Mouse (Mus musculus) ES-E14 (cell line): ENCODE measurements around the gene Ets1. TPM values are rescaled to one million over a fixed set of nuclear protein-coding genes. Genes with fewer than 3 reads are reported as not detected.

Experiments used
- DNase-seq: peaks from one replicate; pipeline ENCODE4 v3.0.0-alpha.2; 2013; ENCODE audit warnings: low read depth, low spot score
- H3K27ac ChIP-seq: 2 replicates; pipeline ENCODE4 v1.5.1; 2012; ENCODE audit warnings: low read depth, mild to moderate bottlenecking, low read length, moderate library complexity, mixed read lengths; ENCODE audit not compliant: poor library complexity, insufficient read depth, severe bottlenecking
- H3K36me3 ChIP-seq: 2 replicates; pipeline ENCODE4 v1.6.1; 2012; ENCODE audit warnings: mild to moderate bottlenecking, low read length, moderate library complexity, mixed read lengths; ENCODE audit not compliant: control insufficient read depth, poor library complexity, insufficient read depth, severe bottlenecking
- H3K4me1 ChIP-seq, 2 experiments: fragments of 150-350 bp in 1 of 2; sonication (generic) in 1 of 2; 2 replicates each; pipeline ENCODE4 v1.6.1; 2012; ENCODE audit warnings: low read length in 2 of 2, mild to moderate bottlenecking in 1 of 2, mixed read lengths in 1 of 2; ENCODE audit not compliant: control insufficient read depth in 2 of 2, insufficient read depth in 2 of 2, poor library complexity in 1 of 2
- H3K4me3 ChIP-seq, 2 experiments: fragments of 150-350 bp in 1 of 2; sonication (generic) in 1 of 2; 2 replicates each; pipeline ENCODE4 v1.5.1; 2012; ENCODE audit warnings: low read length in 2 of 2, low read depth in 1 of 2, mild to moderate bottlenecking in 1 of 2, mixed read lengths in 1 of 2; ENCODE audit not compliant: insufficient read depth in 1 of 2, poor library complexity in 1 of 2, severe bottlenecking in 1 of 2
- H3K9ac ChIP-seq: 2 replicates; pipeline ENCODE4 v1.6.1; 2012; ENCODE audit warnings: low read depth, mild to moderate bottlenecking, low read length, mixed read lengths; ENCODE audit not compliant: poor library complexity, insufficient read depth, severe bottlenecking
- H3K9me3 ChIP-seq: fragments of 150-350 bp; sonication (generic); 2 replicates; pipeline ENCODE4 v1.6.1; 2012; ENCODE audit warnings: low read depth, mild to moderate bottlenecking, low read length; ENCODE audit not compliant: control insufficient read depth, insufficient read depth
- CHD2 ChIP-seq: IDR thresholded peaks from 2 replicates; pipeline ENCODE4 v1.6.1; 2014; ENCODE audit warnings: mild to moderate bottlenecking, low read depth, low read length, inconsistent platforms
- HCFC1 ChIP-seq: IDR thresholded peaks from 2 replicates; pipeline ENCODE4 v1.6.1; 2012; ENCODE audit warnings: low read length, inconsistent platforms, borderline replicate concordance; ENCODE audit not compliant: insufficient read depth
- MAFK ChIP-seq: IDR thresholded peaks from 2 replicates; pipeline ENCODE4 v1.6.1; 2014; ENCODE audit warnings: mild to moderate bottlenecking, low read depth, low read length, inconsistent platforms; ENCODE audit not compliant: insufficient read depth
- ZC3H11A ChIP-seq: IDR thresholded peaks from 2 replicates; pipeline ENCODE4 v1.6.1; 2012; ENCODE audit warnings: low read depth, mild to moderate bottlenecking, inconsistent platforms, low read length, borderline replicate concordance
- ZNF384 ChIP-seq: IDR thresholded peaks from 2 replicates; pipeline ENCODE4 v1.6.1; 2012; ENCODE audit warnings: low read depth, low read length, inconsistent platforms
- in situ Hi-C, 2 experiments: fragments of 600-800 bp; cut with MboI; formaldehyde crosslinking; loops; one replicate each; pipeline ENCODE4 v1.15.1; 2025; ENCODE audit warnings: low sequenced_read_pairs in 2 of 2, inconsistent platforms in 1 of 2; ENCODE audit not compliant: unreplicated experiment in 2 of 2
- total RNA-seq: library from RNA; depleted of rRNA; stranded (reverse); fragments of 300-350 nt; gene quantifications from 2 replicates; pipeline ENCODE4 v1.2.3, GENCODE M21; 2012

Gene Ets1
- total RNA-seq, 1 experiment: 20.9 TPM

DNA sequence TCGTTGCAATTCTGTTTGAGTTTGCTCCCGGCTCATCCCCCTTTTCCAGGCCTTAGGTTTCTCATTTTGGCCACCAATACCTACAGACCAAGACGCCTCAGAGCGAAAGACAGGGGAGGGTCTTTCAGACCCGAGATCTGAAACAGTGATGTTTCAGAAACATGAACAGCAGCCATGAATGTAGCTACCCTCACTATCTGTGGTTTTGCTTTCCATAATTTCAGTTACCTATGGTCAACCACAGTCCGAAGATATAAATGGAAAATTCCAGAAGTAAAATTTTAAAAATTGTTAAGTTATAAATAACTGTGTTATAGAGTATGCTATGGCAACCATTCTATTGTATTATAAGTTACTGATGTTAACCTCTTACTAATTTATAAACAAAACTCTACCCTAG, 20.6 kb upstream of the Ets1 start:
- Histone ChIP-seq H3K4me1 (no peaks in the 10 kb centered on the region), H3K4me3 (no peak overlapping the region), H3K9ac (no peak overlapping the region), H3K9me3 (no peaks in the 10 kb centered on the region), H3K36me3 (no peaks in the 10 kb centered on the region), H3K27ac (no peak overlapping the region)
- no peak for TF ChIP-seq ZC3H11A
- TF ChIP-seq HCFC1: no peak
- in situ Hi-C loops: no loop called here
- DNase-seq: no peak

DNA sequence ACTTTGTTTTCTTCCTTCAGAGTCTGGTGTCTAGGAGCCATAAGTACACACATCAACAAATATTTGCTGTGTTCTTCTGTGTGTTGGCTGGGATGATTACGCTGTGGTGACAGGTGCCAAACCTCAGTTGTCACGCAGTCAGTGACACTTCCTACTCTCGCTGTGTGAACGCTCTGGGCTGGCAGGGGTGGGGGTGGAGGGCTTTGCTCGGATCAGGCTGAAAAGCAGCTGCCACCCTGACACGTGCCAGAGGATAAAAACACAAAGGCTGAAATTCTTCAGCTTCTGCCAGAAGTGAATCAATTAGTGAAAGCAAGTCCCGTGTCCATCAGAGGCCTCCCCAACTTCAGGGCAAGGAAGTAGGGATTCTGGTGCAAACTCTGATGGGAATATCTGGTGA, 20.0 kb upstream of the Ets1 start:
- no peaks in the 10 kb centered on the region for H3K9me3 ChIP-seq
- no peaks in the 10 kb centered on the region for H3K36me3 ChIP-seq
- no peak overlapping the region for H3K27ac ChIP-seq
- no peak overlapping the region for H3K9ac ChIP-seq
- no peaks in the 10 kb centered on the region for H3K4me1 ChIP-seq
- no peak overlapping the region for H3K4me3 ChIP-seq
- in situ Hi-C loops: no loop called here
- no peak for DNase-seq
- TF ChIP-seq HCFC1 (no peak), ZC3H11A (no peak), MAFK (no peak), CHD2 (no peak), ZNF384 (no peak)

DNA sequence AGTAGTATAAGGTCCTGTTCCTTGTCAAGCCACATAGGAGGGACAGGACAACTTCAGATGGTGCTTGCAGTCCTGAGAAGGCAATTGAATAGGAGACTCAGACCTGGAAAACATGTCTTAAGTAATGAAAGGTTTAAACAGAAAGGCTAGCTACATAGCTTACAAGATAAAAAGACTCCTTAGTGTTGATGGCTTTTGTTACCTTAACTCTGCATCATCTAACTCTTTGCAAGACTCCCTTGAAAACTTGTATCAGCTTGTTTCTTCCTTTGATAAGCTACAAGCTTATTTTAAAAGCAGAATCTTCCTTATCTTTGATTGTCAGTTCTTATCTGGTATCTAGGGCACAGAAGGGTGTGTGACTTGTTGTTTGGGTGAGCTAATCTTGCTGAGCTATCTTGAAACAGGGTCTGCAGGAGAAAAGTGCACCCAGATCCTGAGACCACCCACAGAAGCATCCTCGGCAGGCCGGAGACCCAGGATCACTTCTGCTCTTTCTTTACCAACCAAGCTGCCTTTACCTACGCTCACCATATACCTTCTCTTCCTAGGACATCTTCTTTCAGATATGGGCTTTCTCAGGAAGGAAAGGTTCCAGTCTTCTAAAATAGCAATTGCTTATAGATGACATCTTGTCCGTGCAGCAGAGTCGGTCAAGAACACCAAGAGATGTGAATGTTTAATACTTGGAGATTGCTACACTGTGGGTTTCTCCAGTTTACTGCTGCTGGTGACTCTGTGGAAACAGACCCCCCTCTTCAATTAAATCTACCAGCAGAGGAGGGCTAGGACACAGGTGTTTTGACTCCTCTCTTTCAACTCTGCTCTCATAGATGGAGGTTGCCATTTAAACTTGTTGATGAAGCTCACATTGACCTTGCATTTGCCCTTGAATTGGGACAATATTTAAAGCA, 19.2 kb upstream of the Ets1 start:
- H3K4me3 ChIP-seq: no peak overlapping the region
- no peak for DNase-seq
- H3K9me3 ChIP-seq: no peaks in the 10 kb centered on the region
- TF ChIP-seq MAFK (no peak), ZNF384 (no peak), CHD2 (no peak), HCFC1 (no peak), ZC3H11A (no peak)
- in situ Hi-C loops: no loop called here
- H3K9ac ChIP-seq: no peak overlapping the region
- no peaks in the 10 kb centered on the region for H3K4me1 ChIP-seq
- H3K36me3 ChIP-seq: no peaks in the 10 kb centered on the region
- H3K27ac ChIP-seq: no peak overlapping the region

DNA sequence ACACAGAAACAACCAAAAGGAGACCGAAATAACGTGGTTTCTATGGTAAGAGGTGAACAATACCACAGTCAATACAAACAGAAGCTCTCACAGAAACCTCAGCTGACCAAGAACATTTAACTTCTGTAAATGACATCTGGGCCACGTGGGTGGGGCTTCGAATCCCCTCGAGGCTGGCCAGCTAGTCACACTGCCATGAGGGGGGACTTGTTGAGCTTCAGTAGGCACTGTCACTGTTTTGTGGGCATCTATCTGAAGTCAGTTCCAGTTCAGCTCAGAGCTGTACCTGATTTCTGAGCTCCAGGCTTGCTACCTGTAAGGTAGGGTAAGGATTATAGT, 18.6 kb upstream of the Ets1 start:
- H3K4me3 ChIP-seq: no peak overlapping the region
- H3K9me3 ChIP-seq: no peaks in the 10 kb centered on the region
- no peak for DNase-seq
- in situ Hi-C loops: no loop called here
- H3K4me1 ChIP-seq: no peaks in the 10 kb centered on the region
- TF ChIP-seq ZC3H11A (no peak), MAFK (no peak), CHD2 (no peak), HCFC1 (no peak), ZNF384 (no peak)
- H3K9ac ChIP-seq: no peak overlapping the region
- H3K27ac ChIP-seq: no peak overlapping the region
- no peaks in the 10 kb centered on the region for H3K36me3 ChIP-seq

DNA sequence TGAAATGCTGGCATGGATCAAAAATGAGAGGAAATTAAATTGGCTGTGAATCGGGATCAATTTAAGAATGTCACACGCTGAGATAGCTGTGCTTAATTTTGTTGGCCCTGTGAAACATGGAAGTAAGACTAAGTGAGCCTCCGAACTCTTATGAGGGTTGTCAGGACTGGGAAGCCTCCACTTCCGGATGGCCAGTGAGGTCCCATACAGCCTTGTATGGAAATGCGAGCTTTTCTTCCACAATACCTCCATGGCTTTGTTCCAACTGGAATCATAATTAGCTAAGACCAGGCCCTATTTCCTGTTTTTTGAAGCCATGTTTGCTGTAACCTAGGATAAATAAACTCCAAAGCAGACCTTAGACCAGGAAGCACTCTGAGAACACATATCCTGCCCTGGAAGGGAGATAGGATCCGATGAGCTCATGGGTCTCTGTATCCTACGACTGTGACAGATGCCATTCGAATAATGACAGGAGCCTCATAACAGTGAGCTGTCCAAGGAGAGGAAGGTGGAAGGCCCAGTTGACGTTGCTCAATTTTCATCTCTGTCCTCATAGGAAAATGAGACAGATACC, 17.4 kb upstream of the Ets1 start:
- no peak overlapping the region for H3K4me3 ChIP-seq
- no peak overlapping the region for H3K9ac ChIP-seq
- TF ChIP-seq ZNF384 (no peak), ZC3H11A (no peak), CHD2 (no peak), HCFC1 (no peak), MAFK (no peak)
- in situ Hi-C loops: no loop called here
- H3K4me1 ChIP-seq: no peaks in the 10 kb centered on the region
- H3K9me3 ChIP-seq: no peaks in the 10 kb centered on the region
- no peak overlapping the region for H3K27ac ChIP-seq
- no peak for DNase-seq
- H3K36me3 ChIP-seq: no peaks in the 10 kb centered on the region
